Mouse (Mus musculus): ENCODE results near the gene Faim. TPM values are rescaled to one million over a fixed set of nuclear protein-coding genes. Genes with fewer than 3 reads are reported as not detected.

The Faim gene
- polyA plus RNA-seq, 1 experiment from 2014 or later = 69.0 TPM

GRCm38 (mm10) chr9:98959851-98960250 is 26.3 kb upstream of the Faim start:
- H3K4me3 ChIP-seq = no peak overlapping the region
- H3K36me3 ChIP-seq (replicated peaks) = no peaks in the 10 kb centered on the region
- 27% methylated on average over 3 of the region's 3 CpGs for WGBS
- H3K4me1 ChIP-seq = peaks cover 50% of the 10 kb centered on the region
- H3K27me3 ChIP-seq (ENCODE audit: poor library complexity, severe bottlenecking) = peaks cover 100% of the 10 kb centered on the region
- H3K27ac ChIP-seq = no peak overlapping the region
- DNase-seq (ENCODE audit: extremely low spot score, low spot score) = no peak
- no peaks in the 10 kb centered on the region for H3K9me3 ChIP-seq

GRCm38 (mm10) chr9:98960348-98960747 is 25.8 kb upstream of the Faim start:
- Histone ChIP-seq H3K4me3 (no peak overlapping the region), H3K27me3 (ENCODE audit: poor library complexity, severe bottlenecking) (peaks cover 100% of the 10 kb centered on the region), H3K36me3 (replicated peaks) (no peaks in the 10 kb centered on the region), H3K27ac (no peak overlapping the region), H3K9me3 (no peaks in the 10 kb centered on the region), H3K4me1 (peaks cover 50% of the 10 kb centered on the region)
- DNase-seq (ENCODE audit: extremely low spot score, low spot score) = no peak
- 15% methylated on average over 5 of the region's 5 CpGs for WGBS

GRCm38 (mm10) chr9:98961591-98962477 is 24.3 kb upstream of the Faim start:
- H3K9me3 ChIP-seq = no peaks in the 10 kb centered on the region
- H3K36me3 ChIP-seq (replicated peaks) = no peaks in the 10 kb centered on the region
- peaks cover 40% of the 10 kb centered on the region for H3K4me1 ChIP-seq
- H3K4me3 ChIP-seq = no peak overlapping the region
- no peak for DNase-seq (ENCODE audit: extremely low spot score, low spot score)
- H3K27me3 ChIP-seq (ENCODE audit: poor library complexity, severe bottlenecking) = peaks cover 100% of the 10 kb centered on the region
- WGBS = 2% methylated on average over 22 of the region's 22 CpGs
- no peak overlapping the region for H3K27ac ChIP-seq

- Histone ChIP-seq H3K4me1 (peaks cover 35% of the 10 kb centered on the region), H3K27me3 (ENCODE audit: poor library complexity, severe bottlenecking) (peaks cover 100% of the 10 kb centered on the region), H3K4me3 (peak overlapping the region; percentile 5; the same call in 1 of the 2 replicates), H3K36me3 (replicated peaks) (no peaks in the 10 kb centered on the region), H3K9me3 (no peaks in the 10 kb centered on the region), H3K27ac (no peak overlapping the region)
- WGBS = under 1% methylated on average over 20 of the region's 20 CpGs
- DNase-seq (ENCODE audit: extremely low spot score, low spot score) = peak; percentile 42
These were observed 23.6 kb upstream of the Faim start for GRCm38 (mm10) chr9:98962478-98963142.

GRCm38 (mm10) chr9:98963661-98964060 is 22.5 kb upstream of the Faim start:
- no peak for DNase-seq (ENCODE audit: extremely low spot score, low spot score)
- Histone ChIP-seq H3K36me3 (replicated peaks) (no peaks in the 10 kb centered on the region), H3K9me3 (no peaks in the 10 kb centered on the region), H3K4me1 (peaks cover 35% of the 10 kb centered on the region), H3K27ac (no peak overlapping the region), H3K27me3 (ENCODE audit: poor library complexity, severe bottlenecking) (peaks cover 99% of the 10 kb centered on the region), H3K4me3 (no peak overlapping the region)
- WGBS = 4% methylated on average over 18 of the region's 18 CpGs

GRCm38 (mm10) chr9:98965084-98965483 is 21.1 kb upstream of the Faim start:
- peaks cover 99% of the 10 kb centered on the region for H3K27me3 ChIP-seq (ENCODE audit: poor library complexity, severe bottlenecking)

GRCm38 (mm10) chr9:98973101-98973521 is 13.1 kb upstream of the Faim start:
- H3K27me3 ChIP-seq (ENCODE audit: poor library complexity, severe bottlenecking) = peaks cover 99% of the 10 kb centered on the region
- WGBS = under 1% methylated on average over 40 of the region's 40 CpGs
- H3K9me3 ChIP-seq = peaks cover 9% of the 10 kb centered on the region; the same call in 1 of the 2 replicates
- peak; percentile 61 for DNase-seq (ENCODE audit: extremely low spot score, low spot score)
- H3K36me3 ChIP-seq (replicated peaks) = no peaks in the 10 kb centered on the region
- H3K4me3 ChIP-seq = peak overlapping the region; percentile 50
- peaks cover 12% of the 10 kb centered on the region for H3K4me1 ChIP-seq
- H3K27ac ChIP-seq = no peak overlapping the region

More at GRCm38 (mm10) chr9:98965084-98965483, 21.1 kb upstream of the Faim start:
- Histone ChIP-seq H3K4me1 (peaks cover 35% of the 10 kb centered on the region), H3K36me3 (replicated peaks) (no peaks in the 10 kb centered on the region), H3K9me3 (no peaks in the 10 kb centered on the region), H3K4me3 (peak overlapping the region; percentile 26; the same call in 1 of the 2 replicates), H3K27ac (no peak overlapping the region)
- 1% methylated on average over 18 of the region's 18 CpGs for WGBS
- DNase-seq (ENCODE audit: extremely low spot score, low spot score) = peak; percentile 66

- H3K9me3 ChIP-seq = peaks cover 9% of the 10 kb centered on the region; the same call in 1 of the 2 replicates
- no peak overlapping the region for H3K27ac ChIP-seq
- H3K36me3 ChIP-seq (replicated peaks) = no peaks in the 10 kb centered on the region
- peaks cover 12% of the 10 kb centered on the region for H3K4me1 ChIP-seq
- H3K27me3 ChIP-seq (ENCODE audit: poor library complexity, severe bottlenecking) = peaks cover 95% of the 10 kb centered on the region
- whole genome bisulfite sequencing = 5% methylated on average over 7 of the region's 7 CpGs
- peak overlapping the region; percentile 50 for H3K4me3 ChIP-seq
- DNase-seq (ENCODE audit: extremely low spot score, low spot score) = peak; percentile 26
These were observed 12.6 kb upstream of the Faim start for GRCm38 (mm10) chr9:98973561-98973960.

GRCm38 (mm10) chr9:98974898-98975297 is 11.3 kb upstream of the Faim start:
- H3K27me3 ChIP-seq (ENCODE audit: poor library complexity, severe bottlenecking) = peaks cover 91% of the 10 kb centered on the region
- peaks cover 9% of the 10 kb centered on the region; the same call in 1 of the 2 replicates for H3K9me3 ChIP-seq
- H3K4me3 ChIP-seq = no peak overlapping the region
- H3K27ac ChIP-seq = no peak overlapping the region
- DNase-seq (ENCODE audit: extremely low spot score, low spot score) = no peak
- 40% methylated on average over 2 of the region's 2 CpGs for WGBS
- no peaks in the 10 kb centered on the region for H3K36me3 ChIP-seq (replicated peaks)
- H3K4me1 ChIP-seq = peaks cover 18% of the 10 kb centered on the region

- H3K9me3 ChIP-seq = peaks cover under 1% of the 10 kb centered on the region; the same call in 1 of the 2 replicates
- peaks cover 22% of the 10 kb centered on the region for H3K4me1 ChIP-seq
- H3K27me3 ChIP-seq (ENCODE audit: poor library complexity, severe bottlenecking) = peaks cover 79% of the 10 kb centered on the region
- 91% methylated on average over 1 of the region's 1 CpGs for whole genome bisulfite sequencing
- H3K27ac ChIP-seq = no peak overlapping the region
- no peak overlapping the region for H3K4me3 ChIP-seq
- DNase-seq (ENCODE audit: extremely low spot score, low spot score) = no peak
- no peaks in the 10 kb centered on the region for H3K36me3 ChIP-seq (replicated peaks)
These were observed 10.1 kb upstream of the Faim start for GRCm38 (mm10) chr9:98976081-98976480.

- Histone ChIP-seq H3K27me3 (ENCODE audit: poor library complexity, severe bottlenecking) (peaks cover 74% of the 10 kb centered on the region), H3K9me3 (no peaks in the 10 kb centered on the region), H3K36me3 (replicated peaks) (no peaks in the 10 kb centered on the region), H3K4me1 (peaks cover 22% of the 10 kb centered on the region), H3K27ac (no peak overlapping the region), H3K4me3 (no peak overlapping the region)
- WGBS = 47% methylated on average over 5 of the region's 5 CpGs
- DNase-seq (ENCODE audit: extremely low spot score, low spot score) = no peak
These were observed 9.7 kb upstream of the Faim start for GRCm38 (mm10) chr9:98976520-98976919.

- WGBS = 5% methylated on average over 29 of the region's 29 CpGs
These were observed 6.4 kb upstream of the Faim start for GRCm38 (mm10) chr9:98979431-98980416.

More at GRCm38 (mm10) chr9:98979431-98980416, 6.4 kb upstream of the Faim start:
- Histone ChIP-seq H3K4me3 (peak overlapping the region; percentile 47), H3K27ac (peak overlapping the region; percentile 40; the same call in 1 of the 2 replicates), H3K27me3 (ENCODE audit: poor library complexity, severe bottlenecking) (peaks cover 62% of the 10 kb centered on the region), H3K9me3 (no peaks in the 10 kb centered on the region), H3K36me3 (replicated peaks) (no peaks in the 10 kb centered on the region), H3K4me1 (peaks cover 10% of the 10 kb centered on the region)
- peak; percentile 91 for DNase-seq (ENCODE audit: extremely low spot score, low spot score)

Data from forebrain, embryonic 10.5 days (tissue).